Comparison of ENCODE assay signal across 8 mouse cellular contexts in the genomic region with DNA sequence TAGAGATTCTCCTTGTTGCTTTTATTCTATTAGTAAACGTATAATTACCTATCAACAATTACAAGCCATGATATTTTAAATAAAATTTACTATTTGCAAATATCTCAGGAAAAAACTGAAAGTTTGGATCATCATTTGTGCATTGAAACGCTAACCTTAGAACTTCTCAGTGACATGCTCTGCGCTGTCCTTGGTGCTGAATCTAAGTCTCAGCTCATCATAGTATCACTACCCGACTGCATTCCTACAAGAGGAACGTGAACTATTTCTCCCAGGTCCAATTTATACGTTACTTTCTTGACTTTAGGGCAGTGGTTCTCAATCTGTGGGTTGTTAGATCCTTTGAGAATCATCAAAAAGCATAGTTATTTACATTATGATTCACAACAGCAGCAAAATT. TPM values are rescaled to one million over a fixed set of nuclear protein-coding genes. Genes with fewer than 3 reads are reported as not detected.
DNase-seq lines count a peak whose midpoint lies in the region; ATAC-seq and TF ChIP-seq lines count a peak whose summit lies in the region.
"Had no signal": no experiment of that assay in that cellular context is flagged by ENCODE, and none has a peak within 500 bp of the region (broad histone marks: within the 10 kb centered on the region; RNA-seq: fewer than 3 reads in every experiment).

No protein-coding gene starts in this region.

- H3K9me3 ChIP-seq in lung, postnatal 0 days (ENCODE audit: low read length), result no peaks in the 10 kb centered on the region

- no peak overlapping the region for H3K9ac ChIP-seq in lung, postnatal 0 days (replicated peaks; ENCODE audit: low read depth)

- no peak for TF ChIP-seq EP300 in lung, postnatal 0 days (IDR thresholded peaks at IDR 0.05)

- no peak overlapping the region for H3K4me2 ChIP-seq in lung, postnatal 0 days (replicated peaks; ENCODE audit: low read depth, low read length)

- no peak for ATAC-seq in lung, postnatal 0 days
- peak; percentile 48; the same call in 1 of the 2 replicates for ATAC-seq in granulocyte monocyte progenitor cell, adult 5-6 weeks (replicated peaks; ENCODE audit: poor library complexity, severe bottlenecking)

- DNase-seq in lung, postnatal 0 days (ENCODE audit: low spot score), result peak; percentile 73
- DNase-seq in lung, adult 18-20 months, result no peak
- peak; percentile 3 for DNase-seq in adrenal gland, adult 8-10 months
- peak; percentile 46 for DNase-seq in testis, postnatal 10 days (ENCODE audit: low spot score)
- no peak for DNase-seq in layer of hippocampus, adult 9-10 months (ENCODE audit: low spot score)
- DNase-seq in right cerebral cortex, postnatal 10 days (ENCODE audit: low spot score in 2 of 2), result no peak

- H3K4me3 ChIP-seq in lung, postnatal 0 days (ENCODE audit: low read depth, low read length), result no peak overlapping the region
- H3K4me3 ChIP-seq: erythroblast, embryonic 14.5 days had no signal

- no peaks in the 10 kb centered on the region for H3K4me1 ChIP-seq in lung, postnatal 0 days (ENCODE audit: insufficient read depth, low read depth, low read length)

- no peak overlapping the region for H3K27ac ChIP-seq in lung, postnatal 0 days (ENCODE audit: low read length)

- H3K27me3 ChIP-seq in lung, postnatal 0 days (replicated peaks; ENCODE audit: insufficient read depth, low read length), result no peaks in the 10 kb centered on the region

- no peak for TF ChIP-seq CTCF in lung, postnatal 0 days (IDR thresholded peaks at IDR 0.05)

- WGBS in lung, postnatal 0 days, result 5% methylated on average over 6 of the region's 6 CpGs

- no peaks in the 10 kb centered on the region for H3K36me3 ChIP-seq in lung, postnatal 0 days (ENCODE audit: insufficient read depth, low read length)

RNA-seq across cellular contexts. Expression of a gene that starts 58.4 kb away (rescaled TPM):
- polyA plus RNA-seq in lung, postnatal 0 days (2015; fragmentation: Nextera tagmentation; extraction: Ambion mirVana), result 0.88 and 1.6 TPM in 2 replicates
- under 1 TPM in 3 of 4 experiments, not detected in 1; 0.24 to 0.46 (median 0.34) TPM for total RNA-seq in adrenal gland, adult 8-10 months (2022)
- not detected in 2 replicates for total RNA-seq in granulocyte monocyte progenitor cell, adult 5-6 weeks (2014; fragmentation: Nextera tagmentation)
- total RNA-seq in granulocyte monocyte progenitor cell, adult 5-6 weeks (2017), result 0.04 TPM in 1 of 2 replicates, not detected in the other
- polyA plus RNA-seq: erythroblast, embryonic 14.5 days had no signal

Comparison
In these comparisons a context has a peak if more than half of its experiments do, and no peak if none do; other contexts are left out.
1. DNase-seq: peak in lung, postnatal 0 days (single experiment), adrenal gland, adult 8-10 months (single experiment) and testis, postnatal 10 days (single experiment); none in lung, adult 18-20 months (0 of 2), layer of hippocampus, adult 9-10 months (single experiment) and right cerebral cortex, postnatal 10 days (0 of 2).